Mouse (Mus musculus) hematopoietic multipotent progenitor cell, adult 10-12 weeks (in vitro differentiated cells): ENCODE data around the gene Lrp8. TPM values are rescaled to one million over a fixed set of nuclear protein-coding genes. Genes with fewer than 3 reads are reported as not detected.

ENCODE experiments used
- polyA plus RNA-seq: library from polyadenylated mRNA; stranded (reverse); fragments of >175 nt; gene quantifications from 2 replicates; pipeline ENCODE4 v1.2.3, GENCODE M21; 2012; ENCODE audit warnings: low replicate concordance

Lrp8 gene
- polyA plus RNA-seq, result 4.2 and 12.9 TPM in 2 replicates

GRCm38 (mm10) chr4:107802185-107802449 is at the start of gene Lrp8:
Gene Lrp8, plus strand, starts transcription at chr4:107802261.

GRCm38 (mm10) chr4:107879254-107880050 is 77.4 kb downstream of the Lrp8 start, which contains the start of gene Magoh:
Gene Magoh, plus strand, starts transcription at chr4:107879755.

GRCm38 (mm10) chr4:107889731-107890432 is 87.8 kb downstream of the Lrp8 start, which contains the start of gene 0610037L13Rik:
Gene 0610037L13Rik, plus strand, starts transcription at chr4:107889813.

GRCm38 (mm10) chr4:107923145-107923802 is 121.2 kb downstream of the Lrp8 start, which contains the start of gene Cpt2:
Gene Cpt2, minus strand, starts transcription at chr4:107923610.

Other genes with a start within 250 kb of the Lrp8 start
- gene Dmrtb1, start 118.0 kb upstream of the Lrp8 start, polyA plus RNA-seq, result 1.8 and 3.5 TPM in 2 replicates
- gene Magoh, start 77.5 kb downstream of the Lrp8 start, polyA plus RNA-seq, result 1.5 and 7.4 TPM in 2 replicates
- 5.1 and 7.8 TPM in 2 replicates for gene 0610037L13Rik, start 87.6 kb downstream of the Lrp8 start, polyA plus RNA-seq
- gene Cpt2, start 121.3 kb downstream of the Lrp8 start, polyA plus RNA-seq, result 52.0 and 110 TPM in 2 replicates
- gene Slc1a7, start 166.1 kb downstream of the Lrp8 start, polyA plus RNA-seq, result not detected in 2 replicates